Mouse (Mus musculus): Measurements from ENCODE around the gene Rab23.
"Not testable (repeated sequence)": the region's sequence is repeated elsewhere in the genome, so short reads cannot be mapped to it uniquely, and the experiment has no call there.

The Rab23 gene

GRCm38 (mm10) chr1:33733044-33733443, 13.4 kb downstream of the Rab23 start:
- no peak for DNase-seq (ENCODE audit: low read depth, low spot score)

- no peak for DNase-seq (ENCODE audit: low read depth, low spot score)
Measured at GRCm38 (mm10) chr1:33734001-33734685, 14.5 kb downstream of the Rab23 start.

- DNase-seq (ENCODE audit: low read depth, low spot score), result no peak
Measured at GRCm38 (mm10) chr1:33738281-33738680, 18.6 kb downstream of the Rab23 start.

GRCm38 (mm10) chr1:33738681-33739278, 19.1 kb downstream of the Rab23 start:
- no peak for DNase-seq (ENCODE audit: low read depth, low spot score)

- peak; percentile 87 for DNase-seq (ENCODE audit: low read depth, low spot score)
Measured at GRCm38 (mm10) chr1:33739302-33739701, 19.6 kb downstream of the Rab23 start.

GRCm38 (mm10) chr1:33742903-33743302, 23.2 kb downstream of the Rab23 start:
- DNase-seq (ENCODE audit: low read depth, low spot score), result peak; percentile 84

- not testable (repeated sequence) for DNase-seq (ENCODE audit: low read depth, low spot score)
Measured at GRCm38 (mm10) chr1:33744815-33745214, 25.1 kb downstream of the Rab23 start.

GRCm38 (mm10) chr1:33745901-33746300, 26.2 kb downstream of the Rab23 start:
- no peak for DNase-seq (ENCODE audit: low read depth, low spot score)

GRCm38 (mm10) chr1:33749109-33749508, 29.4 kb downstream of the Rab23 start:
- DNase-seq (ENCODE audit: low read depth, low spot score), result peak; percentile 30

- not testable (repeated sequence) for DNase-seq (ENCODE audit: low read depth, low spot score)
Measured at GRCm38 (mm10) chr1:33749709-33750108, 30.0 kb downstream of the Rab23 start.

GRCm38 (mm10) chr1:33751283-33751682, 31.6 kb downstream of the Rab23 start:
- no peak for DNase-seq (ENCODE audit: low read depth, low spot score)

- no peak for DNase-seq (ENCODE audit: low read depth, low spot score)
Measured at GRCm38 (mm10) chr1:33754089-33754488, 34.4 kb downstream of the Rab23 start.

- DNase-seq (ENCODE audit: low read depth, low spot score), result no peak
Measured at GRCm38 (mm10) chr1:33754965-33755735, 35.5 kb downstream of the Rab23 start.

- peak; percentile 32 for DNase-seq (ENCODE audit: low read depth, low spot score)
Measured at GRCm38 (mm10) chr1:33755799-33756198, 36.1 kb downstream of the Rab23 start.

GRCm38 (mm10) chr1:33756258-33757032, 36.8 kb downstream of the Rab23 start:
- DNase-seq (ENCODE audit: low read depth, low spot score), result peak; percentile 23

- DNase-seq (ENCODE audit: low read depth, low spot score), result peak; percentile 24
Measured at GRCm38 (mm10) chr1:33757033-33757413, 37.3 kb downstream of the Rab23 start.

- peak; percentile 26 for DNase-seq (ENCODE audit: low read depth, low spot score)
Measured at GRCm38 (mm10) chr1:33757491-33758041, 37.9 kb downstream of the Rab23 start, which contains the start of gene Bag2. Bag2 (minus strand) TSS chr1:33757795.

- no peak for DNase-seq (ENCODE audit: low read depth, low spot score)
Measured at GRCm38 (mm10) chr1:33758488-33758887, 38.8 kb downstream of the Rab23 start.

GRCm38 (mm10) chr1:33763826-33764225, 44.1 kb downstream of the Rab23 start:
- DNase-seq (ENCODE audit: low read depth, low spot score), result no peak

- DNase-seq (ENCODE audit: low read depth, low spot score), result no peak
Measured at GRCm38 (mm10) chr1:33765468-33766080, 45.9 kb downstream of the Rab23 start.
